8 mouse cellular contexts compared by ENCODE assay signal in the genomic region with DNA sequence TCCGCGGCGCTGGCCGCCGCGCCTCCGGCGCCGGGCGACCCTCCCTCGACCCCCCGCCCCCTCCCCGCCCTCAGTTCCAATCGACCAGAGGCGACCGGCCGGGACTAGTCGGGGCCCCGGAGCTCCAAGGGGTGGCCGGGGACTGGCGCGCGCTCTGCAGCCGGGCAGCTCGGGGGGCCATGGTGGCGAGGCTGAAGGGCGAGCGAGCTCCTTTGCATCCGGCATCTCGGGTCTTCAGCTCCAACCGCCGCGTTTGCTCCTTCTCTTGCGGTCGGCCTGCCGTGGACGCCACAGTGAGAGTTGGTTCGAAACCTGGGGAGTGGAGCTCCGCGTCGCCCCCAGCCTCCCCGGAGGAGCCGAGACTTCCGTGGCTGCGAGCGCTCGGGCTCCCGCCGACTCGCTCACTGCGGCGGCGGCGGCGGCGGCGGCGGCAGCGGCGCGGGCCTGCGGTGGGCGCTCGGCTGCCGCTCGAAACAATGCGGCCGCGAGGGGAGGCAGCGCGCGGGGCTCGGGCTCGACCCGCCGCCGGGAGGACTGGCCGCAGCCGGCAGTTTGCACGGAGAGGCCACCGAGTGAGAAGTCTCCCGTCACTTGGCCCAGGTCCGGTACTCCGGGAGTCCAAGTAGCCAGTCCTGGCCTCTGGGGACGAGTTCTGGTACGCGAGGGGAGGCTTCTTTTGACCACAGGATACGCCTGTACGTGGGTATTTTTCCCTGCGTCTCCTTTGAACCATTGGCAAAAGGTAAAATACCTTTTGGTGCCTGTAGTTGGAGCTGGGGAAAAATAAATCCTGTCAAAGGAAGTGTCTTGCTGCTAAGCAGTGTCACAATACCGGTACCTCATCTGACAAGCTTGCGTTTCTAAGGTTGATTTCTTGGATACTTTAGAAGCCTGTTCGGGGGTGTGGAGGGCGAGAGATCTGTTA. TPM values are rescaled to one million over a fixed set of nuclear protein-coding genes. Genes with fewer than 3 reads are reported as not detected.
DNase-seq lines count a peak whose midpoint lies in the region; ATAC-seq lines count a peak whose summit lies in the region.

No protein-coding gene starts in this region.

- H3K4me2 ChIP-seq in forebrain, embryonic 16.5 days (ENCODE audit: low read length), result peak overlapping the region; percentile 59

- DNase-seq in NIH3T3 (ENCODE audit: low read depth), result peak; percentile 4
- peak; percentile 67 for DNase-seq in cerebellum, adult 11-12 months
- DNase-seq in heart, postnatal 25 days (ENCODE audit: low spot score), result peak; percentile 5
- peak; percentile 54 to 65 for DNase-seq in layer of hippocampus, postnatal 10 days (ENCODE audit: low spot score in 2 of 2)
- peak; percentile 22 for DNase-seq in lung, postnatal 14 days
- peak; percentile 37 to 45 for DNase-seq in right cerebral cortex, adult 2 months (ENCODE audit: low spot score in 2 of 2)

- no peaks in the 10 kb centered on the region for H3K9me3 ChIP-seq in forebrain, embryonic 16.5 days (ENCODE audit: control insufficient read depth, low read length)

- peak; percentile 39 for ATAC-seq in forebrain, embryonic 16.5 days
- ATAC-seq in megakaryocyte progenitor cell, adult 5-6 weeks (replicated peaks; ENCODE audit: poor library complexity), result no peak

- under 1% methylated on average over 90 of the region's 94 CpGs for WGBS in forebrain, embryonic 16.5 days

- peak overlapping the region; percentile 91 for H3K4me3 ChIP-seq in forebrain, embryonic 16.5 days (replicated peaks; ENCODE audit: low read length)

- intact Hi-C loops in heart, postnatal 25 days (cut with DNase I), result loop anchor here (10.0 kb wide), 1 partner anchor 301 kb away; no protein-coding TSS in a partner anchor

- peak overlapping the region; percentile 91 for H3K27ac ChIP-seq in forebrain, embryonic 16.5 days (ENCODE audit: low read length)

- H3K36me3 ChIP-seq in forebrain, embryonic 16.5 days (ENCODE audit: control insufficient read depth, insufficient read depth), result no peaks in the 10 kb centered on the region

- peak overlapping the region; percentile 92 for H3K9ac ChIP-seq in forebrain, embryonic 16.5 days (replicated peaks; ENCODE audit: low read depth, low read length)

- H3K27me3 ChIP-seq in forebrain, embryonic 16.5 days (replicated peaks; ENCODE audit: control insufficient read depth, insufficient read depth, low read length), result no peaks in the 10 kb centered on the region

- H3K4me1 ChIP-seq in forebrain, embryonic 16.5 days (replicated peaks; ENCODE audit: control insufficient read depth, insufficient read depth, low read length), result peaks cover 3% of the 10 kb centered on the region; the same call in 1 of the 2 replicates

RNA-seq across cellular contexts. Expression of a gene that starts 0.9 kb away (rescaled TPM):
- polyA plus RNA-seq in forebrain, embryonic 16.5 days (2015; fragmentation: Nextera tagmentation; extraction: Ambion mirVana), result 58.4 and 69.8 TPM in 2 replicates
- total RNA-seq in heart, postnatal 25 days (2021), result 1 to 10 TPM; 6.5 to 6.9 TPM
- 100 to 1,000 TPM; 145 to 147 TPM for total RNA-seq in layer of hippocampus, postnatal 10 days (2021)
- 5.2 and 5.6 TPM in 2 replicates for total RNA-seq in megakaryocyte progenitor cell, adult 5-6 weeks (2015)
- total RNA-seq in megakaryocyte progenitor cell, adult 5-6 weeks (2017), result 5.0 and 7.1 TPM in 2 replicates

Comparison
In these comparisons a context has a peak if more than half of its experiments do, and no peak if none do; other contexts are left out.
1. DNase-seq: peak in every context shown above with its lines; median percentile 67 in cerebellum, adult 11-12 months; 60 in layer of hippocampus, postnatal 10 days; 41 in right cerebral cortex, adult 2 months; 22 in lung, postnatal 14 days; 5 in heart, postnatal 25 days; 4 in NIH3T3.
2. RNA of a gene that starts 0.9 kb away (total RNA-seq): 145 to 147 TPM in layer of hippocampus, postnatal 10 days; 6.5 to 6.9 TPM in heart, postnatal 25 days and 5.0 to 7.1 TPM in megakaryocyte progenitor cell, adult 5-6 weeks; every median in the first group is over 10 times any median in the second.